Mouse (Mus musculus): Measurements from ENCODE around the gene Dock11. TPM values are rescaled to one million over a fixed set of nuclear protein-coding genes. Genes with fewer than 3 reads are reported as not detected.

The Dock11 gene
- total RNA-seq, 2 experiments from 2014 or later, result 5.7 to 6.7 TPM

DNA sequence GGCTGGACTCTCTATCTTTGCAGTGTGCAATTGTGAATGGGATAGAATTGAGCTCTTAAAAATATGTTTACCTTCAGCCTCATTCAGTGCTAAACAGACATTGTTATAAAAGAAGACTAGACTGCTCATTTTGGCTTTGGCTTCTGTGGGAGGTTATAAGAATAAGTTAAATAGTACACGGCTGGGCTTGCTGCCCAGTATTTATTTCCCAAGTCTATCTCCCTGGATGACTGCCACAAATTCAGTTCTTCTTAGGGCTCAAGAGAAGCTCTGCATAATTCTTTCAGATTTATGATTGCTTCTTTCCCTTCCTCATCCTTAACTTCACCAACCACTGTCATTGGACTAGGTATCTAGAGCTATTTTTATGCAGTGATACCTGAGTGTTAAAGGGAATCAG, 158.8 kb downstream of the Dock11 start:
- no peak for DNase-seq (ENCODE audit: extremely low spot score in 1 of 2, low spot score in 2 of 2)
- no peak overlapping the region for H3K27ac ChIP-seq
- intact Hi-C loops (cut with DNase I), result no loop called here
- no peak for TF ChIP-seq CTCF (IDR thresholded peaks at IDR 0.05)
- H3K4me3 ChIP-seq, result no peak overlapping the region

GRCm38 (mm10) chrX:36050312-36050711, 161.7 kb downstream of the Dock11 start:
- DNase-seq (ENCODE audit: extremely low spot score in 1 of 2, low spot score in 2 of 2), result no peak
- intact Hi-C loops (cut with DNase I), result no loop called here
- no peak overlapping the region for H3K27ac ChIP-seq
- H3K4me3 ChIP-seq, result no peak overlapping the region
- TF ChIP-seq CTCF (IDR thresholded peaks at IDR 0.05), result no peak

- DNase-seq (ENCODE audit: extremely low spot score in 1 of 2, low spot score in 2 of 2), result no peak
- intact Hi-C loops (cut with DNase I), result loop anchor here (10.0 kb wide), 1 partner anchor 81 kb away; no protein-coding TSS in a partner anchor
- no peak for TF ChIP-seq CTCF (IDR thresholded peaks at IDR 0.05)
Observed at GRCm38 (mm10) chrX:36073997-36074396, 185.4 kb downstream of the Dock11 start.

DNA sequence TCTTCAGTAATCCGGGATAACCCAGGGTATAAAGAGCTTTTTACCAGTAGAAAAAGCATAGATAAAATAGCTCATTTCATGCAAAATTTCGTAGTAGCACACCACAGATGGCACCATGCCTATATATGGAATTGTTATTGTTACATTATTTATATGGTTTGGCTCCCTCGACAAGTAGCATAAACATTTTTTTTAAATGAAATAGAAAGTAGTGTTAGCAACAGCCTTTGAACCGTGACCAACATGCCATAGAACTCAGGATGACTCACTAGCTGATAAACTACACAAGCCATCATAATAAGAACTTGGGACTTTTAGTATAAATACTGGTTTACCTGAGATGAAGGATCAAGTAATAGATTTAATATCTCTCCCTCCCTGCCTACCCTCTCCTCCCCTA, 188.5 kb downstream of the Dock11 start:
- no peak overlapping the region for H3K27ac ChIP-seq
- intact Hi-C loops (cut with DNase I), result loop anchor here (10.0 kb wide), 1 partner anchor 78 kb away; no protein-coding TSS in a partner anchor
- TF ChIP-seq CTCF (IDR thresholded peaks at IDR 0.05), result no peak
- no peak overlapping the region for H3K4me3 ChIP-seq
- no peak for DNase-seq (ENCODE audit: extremely low spot score in 1 of 2, low spot score in 2 of 2)

More at GRCm38 (mm10) chrX:36073997-36074396, 185.4 kb downstream of the Dock11 start:
- Histone ChIP-seq H3K27ac (no peak overlapping the region), H3K4me3 (no peak overlapping the region)

DNA sequence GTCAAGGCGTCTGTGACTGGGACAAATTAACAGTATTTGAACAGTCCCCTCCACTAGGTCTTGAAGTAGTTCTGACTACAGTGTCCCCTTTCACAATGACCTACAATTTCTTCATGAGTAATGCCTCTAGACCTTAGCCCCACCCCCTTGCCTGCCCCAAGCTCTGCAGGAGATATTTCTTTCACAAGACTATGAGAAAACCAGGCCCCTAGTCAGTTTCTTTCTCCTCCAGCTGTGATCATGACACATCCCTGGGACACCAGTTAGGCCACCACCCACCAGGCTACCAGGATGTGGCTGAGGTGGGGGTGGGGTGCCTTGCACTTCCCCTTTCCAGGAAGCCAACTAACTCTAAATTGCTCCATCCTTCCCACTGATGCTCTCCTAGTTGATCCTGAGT, 194.3 kb downstream of the Dock11 start:
- no peak overlapping the region for H3K4me3 ChIP-seq
- intact Hi-C loops (cut with DNase I), result no loop called here
- no peak for TF ChIP-seq CTCF (IDR thresholded peaks at IDR 0.05)
- H3K27ac ChIP-seq, result no peak overlapping the region
- DNase-seq (ENCODE audit: extremely low spot score in 1 of 2, low spot score in 2 of 2), result no peak

- no peak for TF ChIP-seq CTCF (IDR thresholded peaks at IDR 0.05)
- intact Hi-C loops (cut with DNase I), result no loop called here
- H3K4me3 ChIP-seq, result no peak overlapping the region
- H3K27ac ChIP-seq, result no peak overlapping the region
- DNase-seq (ENCODE audit: extremely low spot score in 1 of 2, low spot score in 2 of 2), result no peak
Observed at GRCm38 (mm10) chrX:36088464-36089256, 200.0 kb downstream of the Dock11 start.

GRCm38 (mm10) chrX:36100883-36101282, 212.3 kb downstream of the Dock11 start:
- no peak for DNase-seq (ENCODE audit: extremely low spot score in 1 of 2, low spot score in 2 of 2)
- no peak for TF ChIP-seq CTCF (IDR thresholded peaks at IDR 0.05)
- Histone ChIP-seq H3K4me3 (no peak overlapping the region), H3K27ac (no peak overlapping the region)
- intact Hi-C loops (cut with DNase I), result no loop called here

DNA sequence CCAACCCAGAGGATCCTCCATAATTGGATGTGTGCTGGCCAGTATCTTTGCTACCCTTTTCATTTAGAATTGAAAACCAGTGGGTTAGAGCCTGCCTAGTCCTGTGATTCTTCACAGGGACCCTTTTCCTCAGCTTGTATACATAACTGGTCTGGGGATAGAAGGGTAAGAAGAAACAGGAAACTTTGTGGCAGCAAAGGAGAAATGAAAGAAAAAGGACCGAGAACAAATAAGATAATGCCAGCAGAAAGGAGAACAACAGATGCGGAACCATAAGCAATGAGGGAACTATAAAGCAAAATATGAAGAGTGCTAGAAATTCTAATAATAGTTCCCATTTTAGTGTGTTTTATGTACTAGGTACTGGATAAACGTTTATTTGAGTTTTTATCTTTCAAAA, 212.7 kb downstream of the Dock11 start:
- no peak for DNase-seq (ENCODE audit: extremely low spot score in 1 of 2, low spot score in 2 of 2)
- no peak overlapping the region for H3K4me3 ChIP-seq
- no peak for TF ChIP-seq CTCF (IDR thresholded peaks at IDR 0.05)
- no peak overlapping the region for H3K27ac ChIP-seq
- intact Hi-C loops (cut with DNase I), result no loop called here

GRCm38 (mm10) chrX:36108601-36109000, 220.0 kb downstream of the Dock11 start:
- no peak; the same call in 1 of the 2 replicates for TF ChIP-seq CTCF (IDR thresholded peaks at IDR 0.05)
- intact Hi-C loops (cut with DNase I), result no loop called here

GRCm38 (mm10) chrX:36111622-36112421, 223.2 kb downstream of the Dock11 start, which contains the start of gene Il13ra1:
Gene Il13ra1 (plus strand): TSS chrX:36112110.
- TF ChIP-seq CTCF (IDR thresholded peaks at IDR 0.05), result no peak
- intact Hi-C loops (cut with DNase I), result no loop called here
- Histone ChIP-seq H3K4me3 (peak within 1 kb of the TSS; percentile 47), H3K27ac (no peak within 1 kb of the TSS)
- peak; percentile 17 to 22 for DNase-seq (ENCODE audit: extremely low spot score in 1 of 2, low spot score in 2 of 2)

More at GRCm38 (mm10) chrX:36108601-36109000, 220.0 kb downstream of the Dock11 start:
- no peak overlapping the region for H3K27ac ChIP-seq
- H3K4me3 ChIP-seq, result no peak overlapping the region
- no peak for DNase-seq (ENCODE audit: extremely low spot score in 1 of 2, low spot score in 2 of 2)

DNA sequence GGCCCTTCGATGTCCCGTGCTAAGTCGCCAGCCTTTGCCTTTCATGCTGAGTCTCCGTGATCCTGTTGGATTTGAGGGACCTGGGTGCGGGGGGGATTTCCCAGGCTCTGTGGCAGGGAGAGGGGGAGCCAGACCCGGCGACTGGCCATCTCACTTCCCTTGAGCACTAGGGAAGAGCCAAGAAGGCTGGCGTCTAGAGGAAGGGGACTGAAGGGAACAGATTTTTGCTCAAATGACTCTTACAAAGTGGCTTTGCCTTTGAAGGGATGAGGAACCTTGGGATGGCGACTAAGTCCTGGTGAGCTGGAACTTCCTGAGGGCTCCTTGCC, 223.8 kb downstream of the Dock11 start:
- TF ChIP-seq CTCF (IDR thresholded peaks at IDR 0.05), result no peak
- no peak overlapping the region for H3K27ac ChIP-seq
- no peak for DNase-seq (ENCODE audit: extremely low spot score in 1 of 2, low spot score in 2 of 2)
- intact Hi-C loops (cut with DNase I), result no loop called here
- peak overlapping the region; percentile 47 for H3K4me3 ChIP-seq

- TF ChIP-seq CTCF (IDR thresholded peaks at IDR 0.05), result no peak
- intact Hi-C loops (cut with DNase I), result no loop called here
- H3K27ac ChIP-seq, result no peak overlapping the region
- no peak overlapping the region for H3K4me3 ChIP-seq
- no peak for DNase-seq (ENCODE audit: extremely low spot score in 1 of 2, low spot score in 2 of 2)
Observed at GRCm38 (mm10) chrX:36115171-36115570, 226.5 kb downstream of the Dock11 start.

Other genes starting within 250 kb of the Dock11 start
- gene Il13ra1, start 223.3 kb downstream of the Dock11 start, total RNA-seq (2021), result 1 to 10 TPM; 3.8 to 4.3 TPM

All from left cerebral cortex, adult 2 months (tissue).